Mouse (Mus musculus) intestine, embryonic 14.5 days (tissue): ENCODE measurements around the gene Pdzrn3. TPM values are rescaled to one million over a fixed set of nuclear protein-coding genes. Genes with fewer than 3 reads are reported as not detected.
A peak's percentile ranks its signal among the peaks of the same experiment; 100 is the strongest.

ENCODE experiments used
- ATAC-seq: fragments of 200-750 bp; cut with Nextera tagmentation; replicated peaks from 2 replicates; pipeline ENCODE4 v1.8.0; 2017; ENCODE audit warnings: low read depth, moderate number of reproducible peaks, moderate TSS enrichment, moderate library complexity; ENCODE audit not compliant: low FRiP score, low TSS enrichment
- DNase-seq: peaks from one replicate; pipeline ENCODE4 v3.0.0-alpha.2; 2018; ENCODE audit warnings: low spot score
- H3K27ac ChIP-seq: fragments of 300-500 bp; sonication (generic); 2 replicates; pipeline ENCODE4 v1.5.1; 2014; ENCODE audit warnings: low read depth, mild to moderate bottlenecking, control low read depth
- H3K27me3 ChIP-seq: fragments of 300-500 bp; sonication (generic); replicated peaks from 2 replicates; pipeline ENCODE4 v1.6.1; 2014; ENCODE audit warnings: low read length, control low read depth; ENCODE audit not compliant: control insufficient read depth, insufficient read depth
- H3K36me3 ChIP-seq: fragments of 300-500 bp; sonication (generic); 2 replicates; pipeline ENCODE4 v1.6.1; 2014; ENCODE audit warnings: low read length, control low read depth; ENCODE audit not compliant: control insufficient read depth, insufficient read depth
- H3K4me1 ChIP-seq: fragments of 300-500 bp; sonication (generic); replicated peaks from 2 replicates; pipeline ENCODE4 v1.6.1; 2014; ENCODE audit warnings: low read length, control low read depth, mixed read lengths; ENCODE audit not compliant: control insufficient read depth, insufficient read depth
- H3K4me2 ChIP-seq: fragments of 300-500 bp; sonication (generic); 2 replicates; pipeline ENCODE4 v1.6.1; 2014; ENCODE audit warnings: low read length
- H3K4me3 ChIP-seq: fragments of 300-500 bp; sonication (generic); 2 replicates; pipeline ENCODE4 v1.5.1; 2014; ENCODE audit warnings: low read depth, low read length, control low read depth, mixed read lengths
- H3K9ac ChIP-seq: fragments of 300-500 bp; sonication (generic); 2 replicates; pipeline ENCODE4 v1.6.1; 2014; ENCODE audit warnings: mild to moderate bottlenecking, low read length
- H3K9me3 ChIP-seq: fragments of 300-500 bp; sonication (generic); 2 replicates; pipeline ENCODE4 v1.6.1; 2016; ENCODE audit warnings: low read length, control low read depth; ENCODE audit not compliant: control insufficient read depth
- WGBS: fragments of 180-500 bp; shearing (Covaris S2); extraction: QIAGEN DNeasy Blood & Tissue Kit; methylation state at CpG from one replicate; pipeline ENCODE4 v1.1.7; 2014; 5-methylcytosine and 5-hydroxymethylcytosine counted together
- polyA plus RNA-seq: library from polyadenylated mRNA; unstranded; fragments of >200 nt; fragmentation: Nextera tagmentation; extraction: Ambion mirVana; gene quantifications from 2 replicates; pipeline ENCODE4 v1.2.1, GENCODE M21; 2014

Gene Pdzrn3
- polyA plus RNA-seq, 1 experiment from 2014 or later = 19.0 TPM

- H3K9me3 ChIP-seq = no peaks in the 10 kb centered on the region
Observed at GRCm38 (mm10) chr6:101219004-101219403, 158.7 kb downstream of the Pdzrn3 start.

DNA sequence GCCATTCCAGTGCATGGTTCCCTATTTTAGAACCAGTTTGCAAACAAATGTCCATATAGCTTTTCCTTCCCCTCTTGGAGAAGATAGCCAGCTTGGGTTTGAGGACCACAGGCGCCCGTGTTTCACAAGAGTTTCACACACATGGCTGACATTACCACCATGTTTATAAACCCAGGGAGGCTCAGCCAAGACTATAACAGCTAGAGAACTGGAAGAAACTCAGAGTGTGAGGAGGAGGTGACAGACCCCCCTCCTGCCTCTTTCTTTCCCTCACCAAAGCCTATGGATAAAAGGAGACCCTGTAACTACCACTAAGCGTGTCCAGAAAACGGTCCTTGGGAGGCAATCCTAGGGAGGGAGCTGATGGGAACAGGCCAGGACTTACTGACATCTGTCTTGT, 159.5 kb downstream of the Pdzrn3 start:
- peaks cover 22% of the 10 kb centered on the region for H3K4me1 ChIP-seq
- H3K4me3 ChIP-seq = no peak overlapping the region
- no peaks in the 10 kb centered on the region for H3K36me3 ChIP-seq
- H3K27me3 ChIP-seq = no peaks in the 10 kb centered on the region
- ATAC-seq (no peak), DNase-seq (no peak)
- no peak overlapping the region for H3K9ac ChIP-seq
- H3K4me2 ChIP-seq = no peak overlapping the region
- H3K27ac ChIP-seq = no peak overlapping the region
- WGBS = 48% methylated on average over 4 of the region's 4 CpGs
- H3K9me3 ChIP-seq = no peaks in the 10 kb centered on the region

More at GRCm38 (mm10) chr6:101219004-101219403, 158.7 kb downstream of the Pdzrn3 start:
- Histone ChIP-seq H3K4me3 (no peak overlapping the region), H3K4me2 (no peak overlapping the region), H3K4me1 (peaks cover 22% of the 10 kb centered on the region), H3K36me3 (no peaks in the 10 kb centered on the region), H3K27me3 (no peaks in the 10 kb centered on the region), H3K27ac (no peak overlapping the region), H3K9ac (no peak overlapping the region)
- DNase-seq (no peak), ATAC-seq (no peak)
- WGBS = 74% methylated on average over 3 of the region's 3 CpGs

GRCm38 (mm10) chr6:101217756-101218155, 159.9 kb downstream of the Pdzrn3 start:
- Histone ChIP-seq H3K4me3 (no peak overlapping the region), H3K9me3 (no peaks in the 10 kb centered on the region), H3K27me3 (no peaks in the 10 kb centered on the region), H3K9ac (no peak overlapping the region), H3K36me3 (no peaks in the 10 kb centered on the region), H3K27ac (no peak overlapping the region), H3K4me1 (peaks cover 22% of the 10 kb centered on the region), H3K4me2 (no peak overlapping the region)
- 31% methylated on average over 6 of the region's 6 CpGs for WGBS
- DNase-seq = no peak
- ATAC-seq = no peak

DNA sequence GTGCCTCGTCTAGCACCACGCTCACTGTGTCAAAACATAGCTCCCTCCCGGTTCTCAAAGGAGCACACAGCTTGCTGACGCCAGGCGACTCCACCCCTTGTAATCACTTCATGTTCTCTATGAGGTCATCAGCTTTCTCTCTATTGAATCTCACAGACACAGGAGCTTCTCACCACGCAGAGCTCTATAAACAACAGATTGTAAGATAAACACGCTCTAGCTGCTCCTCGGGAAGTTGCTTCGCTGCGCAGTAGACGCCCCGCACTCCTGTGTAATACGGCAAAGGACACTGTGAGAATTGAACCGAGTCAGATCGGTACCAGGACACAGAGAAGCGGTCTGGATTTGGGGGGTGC, 162.3 kb downstream of the Pdzrn3 start:
- no peak overlapping the region for H3K9ac ChIP-seq

GRCm38 (mm10) chr6:101214734-101215435, 162.8 kb downstream of the Pdzrn3 start:
- Histone ChIP-seq H3K4me3 (no peak overlapping the region), H3K9ac (no peak overlapping the region), H3K4me1 (peaks cover 22% of the 10 kb centered on the region), H3K4me2 (peak overlapping the region; percentile 33), H3K27me3 (no peaks in the 10 kb centered on the region), H3K36me3 (no peaks in the 10 kb centered on the region), H3K27ac (no peak overlapping the region), H3K9me3 (no peaks in the 10 kb centered on the region)
- ATAC-seq = peak; percentile 72; the same call in 1 of the 2 replicates
- no peak for DNase-seq
- WGBS = 48% methylated on average over 8 of the region's 8 CpGs

More for the DNA sequence above, 162.3 kb downstream of the Pdzrn3 start:
- H3K4me2 ChIP-seq = peak overlapping the region; percentile 33
- H3K4me1 ChIP-seq = peaks cover 22% of the 10 kb centered on the region
- no peak overlapping the region for H3K4me3 ChIP-seq
- WGBS = 18% methylated on average over 16 of the region's 16 CpGs
- peak; percentile 68 for DNase-seq
- peak; percentile 52 for ATAC-seq
- no peaks in the 10 kb centered on the region for H3K27me3 ChIP-seq
- H3K9me3 ChIP-seq = no peaks in the 10 kb centered on the region
- H3K27ac ChIP-seq = no peak overlapping the region
- H3K36me3 ChIP-seq = no peaks in the 10 kb centered on the region

DNA sequence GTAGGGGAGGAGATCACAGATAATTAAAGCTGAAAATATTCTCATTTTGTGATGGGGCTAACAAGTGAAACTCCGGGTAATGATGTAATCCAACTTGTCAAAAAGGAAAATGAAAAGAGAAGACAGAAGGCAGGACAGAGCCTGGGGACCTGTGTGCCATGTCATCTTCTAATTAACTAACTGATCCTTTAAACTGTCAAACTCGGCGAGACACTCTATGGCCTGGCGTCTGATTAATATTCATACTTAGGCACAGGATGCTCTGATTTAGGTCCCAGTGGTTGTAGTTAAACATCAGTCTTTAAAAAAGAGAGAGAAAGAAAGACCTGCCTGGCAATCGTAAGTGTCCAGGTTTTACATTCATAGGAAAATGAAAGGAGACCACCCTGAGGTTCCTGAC, 164.6 kb downstream of the Pdzrn3 start:
- peaks cover 12% of the 10 kb centered on the region for H3K4me1 ChIP-seq
- DNase-seq = no peak
- H3K27me3 ChIP-seq = no peaks in the 10 kb centered on the region
- no peaks in the 10 kb centered on the region for H3K36me3 ChIP-seq
- no peak overlapping the region for H3K9ac ChIP-seq
- 79% methylated on average over 5 of the region's 5 CpGs for WGBS
- no peak overlapping the region for H3K4me2 ChIP-seq
- no peak overlapping the region for H3K4me3 ChIP-seq
- no peak for ATAC-seq
- no peak overlapping the region for H3K27ac ChIP-seq
- no peaks in the 10 kb centered on the region for H3K9me3 ChIP-seq

DNA sequence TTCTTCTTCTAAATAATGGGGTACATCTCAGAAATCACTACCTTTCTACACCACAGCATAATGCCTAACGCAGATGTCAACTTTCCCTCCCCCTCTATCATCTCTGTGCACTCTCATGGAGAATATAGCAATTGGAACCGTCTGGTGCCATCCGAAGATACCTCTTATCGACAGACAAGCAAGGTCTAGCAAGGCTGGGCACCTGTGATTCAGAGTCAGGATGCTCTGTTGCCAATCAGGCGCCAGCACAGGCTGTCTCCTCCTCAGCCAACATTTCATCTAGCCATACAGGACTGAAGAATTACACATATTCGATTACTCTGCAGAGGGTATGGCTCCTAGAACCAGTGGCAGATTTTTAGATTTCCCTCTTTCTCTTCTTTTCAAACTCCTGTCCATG, 165.6 kb downstream of the Pdzrn3 start:
- H3K4me2 ChIP-seq = no peak overlapping the region
- no peak for DNase-seq
- no peak overlapping the region for H3K9ac ChIP-seq
- no peak overlapping the region for H3K4me3 ChIP-seq
- no peak for ATAC-seq
- H3K9me3 ChIP-seq = no peaks in the 10 kb centered on the region
- no peak overlapping the region for H3K27ac ChIP-seq
- WGBS = 93% methylated on average over 6 of the region's 6 CpGs
- no peaks in the 10 kb centered on the region for H3K27me3 ChIP-seq
- H3K4me1 ChIP-seq = peaks cover 8% of the 10 kb centered on the region
- H3K36me3 ChIP-seq = no peaks in the 10 kb centered on the region

- Histone ChIP-seq H3K4me3 (no peak overlapping the region), H3K36me3 (no peaks in the 10 kb centered on the region), H3K27me3 (no peaks in the 10 kb centered on the region), H3K4me2 (no peak overlapping the region), H3K27ac (no peak overlapping the region), H3K9me3 (no peaks in the 10 kb centered on the region), H3K9ac (no peak overlapping the region), H3K4me1 (peaks cover 8% of the 10 kb centered on the region)
- DNase-seq = no peak
- WGBS = 93% methylated on average over 8 of the region's 8 CpGs
- ATAC-seq = no peak
Observed at GRCm38 (mm10) chr6:101211361-101211841, 166.3 kb downstream of the Pdzrn3 start.

- Histone ChIP-seq H3K36me3 (no peaks in the 10 kb centered on the region), H3K4me1 (peaks cover 11% of the 10 kb centered on the region), H3K9ac (no peak overlapping the region), H3K27me3 (no peaks in the 10 kb centered on the region), H3K9me3 (no peaks in the 10 kb centered on the region), H3K4me2 (peak overlapping the region; percentile 43), H3K27ac (no peak overlapping the region), H3K4me3 (peak overlapping the region; percentile 13; the same call in 1 of the 2 replicates)
- 0 out of 2 replicates have a peak, but pooled peaks have one; percentile 49 for ATAC-seq
- WGBS = 15% methylated on average over 8 of the region's 8 CpGs
- no peak for DNase-seq
Observed at GRCm38 (mm10) chr6:101198943-101199298, 178.8 kb downstream of the Pdzrn3 start.
